Mouse (Mus musculus) cerebellum, adult 9-11 months (tissue): Measurements from ENCODE around the gene Eomes.
A peak's percentile ranks its signal among the peaks of the same experiment; 100 is the strongest.

Experiments used
- DNase-seq: peaks from one replicate; pipeline ENCODE4 v3.0.0; 2022

Gene Eomes

DNA sequence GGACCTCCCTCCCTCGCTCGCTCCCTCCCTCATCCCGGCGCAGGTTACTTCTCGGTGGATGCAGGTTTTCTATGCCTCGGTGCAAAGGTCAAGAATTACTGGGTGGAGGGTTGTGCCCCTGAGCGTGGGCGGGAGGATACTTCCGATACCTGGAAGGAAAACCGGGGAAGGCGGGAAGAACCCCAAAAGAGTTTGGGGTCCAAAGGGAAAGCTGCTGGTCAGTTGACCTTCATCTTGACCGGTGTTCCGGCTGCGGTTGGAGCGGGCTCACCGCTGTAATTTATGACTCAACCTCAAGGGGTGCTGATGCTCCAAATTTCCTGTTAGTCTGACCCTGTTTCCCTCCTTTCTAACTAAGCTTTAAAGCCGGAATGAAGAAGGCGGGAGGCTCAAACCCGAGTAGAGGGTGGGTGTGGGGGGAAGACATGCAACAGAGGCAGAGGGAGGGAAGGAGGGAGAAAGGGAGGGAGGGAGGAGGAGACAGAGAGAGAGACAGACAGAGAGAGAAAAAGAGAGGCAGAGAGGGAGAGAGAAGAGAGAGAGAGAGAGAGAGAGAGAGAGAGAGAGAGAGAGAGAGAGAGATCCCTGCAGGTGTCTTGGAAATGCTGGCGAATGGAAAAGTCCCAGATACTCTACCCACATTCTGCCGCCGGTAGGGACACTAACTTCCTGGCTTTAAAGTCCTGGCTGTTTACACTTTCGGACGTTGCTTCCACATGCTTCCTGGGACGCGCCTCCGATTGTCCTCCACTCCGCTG lies 10.3 kb downstream of the Eomes start:
- DNase-seq = peak; percentile 74

DNA sequence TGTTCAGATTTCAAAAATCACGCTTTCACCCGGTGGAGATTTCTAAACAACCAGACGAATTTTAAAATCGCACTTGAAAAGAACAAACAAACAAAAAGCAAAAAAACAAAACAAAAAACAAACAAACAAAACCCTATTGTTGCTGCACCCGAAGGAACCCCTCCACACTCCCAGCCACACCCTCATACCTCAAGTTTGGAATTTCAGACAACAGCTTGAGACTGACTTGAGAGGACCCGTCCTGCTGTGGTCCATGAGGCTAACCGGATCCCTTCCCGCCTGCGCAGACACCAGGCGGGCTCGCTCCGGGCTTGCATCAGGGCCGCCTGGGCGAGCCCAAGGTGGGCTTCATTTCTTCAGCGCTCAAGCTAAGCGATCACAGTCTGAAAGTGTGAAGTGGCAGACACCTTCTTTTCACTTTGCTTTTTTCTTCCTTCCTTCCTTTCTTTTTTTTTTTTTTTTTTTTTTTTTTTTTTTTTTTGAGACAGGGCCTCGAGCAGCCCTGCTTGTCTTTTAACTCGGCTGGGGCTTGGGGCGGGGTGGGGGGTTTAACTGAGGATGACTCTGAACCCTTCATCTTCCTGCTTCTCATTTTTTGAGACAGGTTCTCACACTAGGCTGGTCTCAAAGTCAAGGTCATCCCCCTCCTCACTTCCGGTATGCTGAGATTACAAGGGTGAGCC lies 11.0 kb downstream of the Eomes start:
- no peak for DNase-seq

DNA sequence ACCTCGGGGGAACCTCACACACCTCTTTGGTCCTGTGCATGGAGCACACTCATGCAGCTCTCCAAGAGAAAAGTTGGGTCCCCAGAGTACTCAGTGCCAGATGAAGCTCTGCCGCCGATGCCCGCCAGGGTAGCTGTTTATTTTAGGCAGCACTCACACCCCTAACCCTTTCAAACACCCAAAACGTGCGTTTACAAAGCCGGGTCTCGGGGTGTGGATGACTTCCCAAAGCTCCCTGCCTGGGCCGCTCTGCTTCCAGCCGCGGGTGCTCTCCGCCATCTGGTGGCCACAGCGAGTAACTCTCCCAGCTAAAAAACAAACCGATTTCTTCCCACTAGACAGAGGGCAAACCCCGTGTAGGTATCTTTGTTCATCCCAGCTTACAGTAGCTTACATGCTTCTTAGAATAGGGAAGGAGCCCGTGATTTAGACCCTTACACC lies 11.6 kb downstream of the Eomes start:
- peak; percentile 78 for DNase-seq

DNA sequence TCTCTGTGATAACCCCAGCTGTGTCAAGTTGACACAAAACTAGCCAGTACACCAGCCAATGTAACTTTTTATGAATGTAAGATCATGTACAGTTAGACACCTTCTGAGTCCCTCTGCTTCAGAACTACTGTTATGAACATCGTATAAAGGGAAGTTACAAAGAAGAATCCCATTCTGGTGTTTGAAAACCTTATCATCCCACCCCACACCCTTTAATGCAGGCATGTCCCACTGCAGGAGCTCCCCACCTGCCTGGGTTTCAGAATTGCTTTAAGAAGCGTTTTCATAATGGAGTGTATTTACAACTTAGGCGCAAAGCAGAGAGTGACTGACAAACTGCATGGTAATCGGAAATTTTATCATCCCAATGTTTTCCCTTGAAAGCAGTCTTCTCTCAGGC lies 13.2 kb downstream of the Eomes start:
- DNase-seq = no peak

DNA sequence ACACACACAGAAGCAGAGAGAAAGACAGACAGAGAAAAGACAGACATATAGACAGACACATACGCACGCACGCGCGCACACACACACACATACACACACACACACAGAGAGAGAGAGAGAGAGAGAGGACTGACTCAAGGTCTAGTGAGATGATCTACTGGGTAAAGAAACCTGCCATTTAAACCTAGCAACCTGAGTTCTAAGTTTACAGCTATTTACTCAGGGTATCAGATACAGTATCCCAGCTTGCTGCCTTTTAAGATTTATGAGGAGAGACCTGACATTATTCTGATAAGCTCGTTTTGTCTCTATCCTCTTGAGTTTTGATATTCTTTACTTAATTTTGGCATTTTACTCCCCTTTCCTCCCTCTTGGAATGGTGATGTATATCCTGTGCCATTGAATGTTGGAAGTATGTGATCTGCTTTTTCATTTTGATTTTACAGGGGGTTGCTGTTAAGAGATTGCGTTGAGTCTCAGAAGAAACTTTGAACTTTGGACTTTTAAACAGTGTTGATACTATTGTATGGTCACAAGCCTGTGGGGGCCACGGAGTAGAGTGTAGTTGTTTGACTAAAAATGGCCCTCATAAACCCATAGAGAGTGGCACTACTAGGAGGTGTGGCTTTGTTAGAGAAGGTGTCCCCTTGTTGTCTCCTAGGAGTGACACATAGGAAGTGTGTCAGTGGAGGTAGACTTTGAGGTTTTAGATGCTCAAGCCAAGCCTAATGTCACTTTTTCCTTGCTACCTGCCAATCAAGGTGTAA lies 15.1 kb downstream of the Eomes start:
- no peak for DNase-seq

DNA sequence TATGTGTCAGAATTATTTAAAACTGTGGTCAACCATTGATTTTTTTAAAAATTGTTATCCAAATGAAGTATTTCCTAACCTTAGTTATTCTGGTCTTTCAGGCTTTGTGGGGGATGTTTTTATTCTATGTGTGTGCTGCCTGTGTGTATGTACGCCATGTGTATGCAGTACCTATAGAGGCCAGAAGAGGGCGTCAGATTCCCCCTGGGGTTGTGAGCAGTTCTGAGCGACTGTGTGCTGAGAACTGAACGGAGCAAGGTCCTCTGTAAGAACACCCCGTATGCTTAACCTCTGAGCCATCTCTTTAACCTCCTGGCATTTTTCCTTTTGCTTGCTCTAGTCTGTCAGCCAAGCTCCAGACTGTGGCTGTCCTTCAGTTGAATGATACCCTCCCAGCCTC lies 16.1 kb downstream of the Eomes start:
- DNase-seq = no peak

DNA sequence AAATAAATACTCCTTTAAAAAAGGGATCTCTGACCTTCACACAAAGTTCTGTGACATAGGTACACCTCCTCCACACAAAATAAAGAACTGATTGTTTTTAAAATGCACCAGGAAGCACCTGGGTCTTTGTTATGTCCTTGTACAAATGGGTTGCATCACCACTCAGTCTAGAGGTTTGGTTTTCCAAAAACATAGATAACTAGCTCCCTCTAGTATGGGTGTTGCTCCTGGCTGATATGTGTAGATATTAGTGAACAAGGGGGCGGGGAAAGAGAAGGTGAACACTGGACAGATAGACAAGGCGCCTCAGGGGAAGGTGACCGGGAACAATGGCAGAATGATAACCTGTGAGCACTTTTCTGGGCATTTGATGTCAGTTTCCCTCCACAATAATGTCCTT lies 17.9 kb downstream of the Eomes start:
- no peak for DNase-seq

- DNase-seq = no peak
Observed at GRCm38 (mm10) chr9:118496952-118497351, 18.9 kb downstream of the Eomes start.

DNA sequence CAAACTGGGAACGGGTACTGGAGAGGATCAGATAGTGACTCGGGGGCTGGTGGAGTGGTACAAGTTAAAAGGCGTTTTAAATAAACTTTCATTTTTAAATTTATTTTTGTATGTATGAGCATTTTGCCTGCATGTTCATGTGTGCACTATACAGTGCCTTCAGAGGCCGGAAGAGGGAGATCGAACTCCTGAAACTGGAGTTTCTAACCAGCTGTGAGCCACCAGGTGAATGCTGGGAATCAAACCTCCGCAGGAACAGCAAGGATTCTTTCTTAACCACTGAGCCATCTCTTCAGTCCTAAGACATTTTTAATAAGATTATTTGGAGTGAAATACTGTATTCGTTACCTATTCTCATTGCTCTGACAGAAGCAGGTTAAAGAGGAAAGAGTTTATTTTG lies 20.0 kb downstream of the Eomes start:
- no peak for DNase-seq

- DNase-seq = no peak
Observed at GRCm38 (mm10) chr9:118500963-118501362, 23.0 kb downstream of the Eomes start.

- DNase-seq = no peak
Observed at GRCm38 (mm10) chr9:118504656-118505055, 26.6 kb downstream of the Eomes start.

GRCm38 (mm10) chr9:118506020-118506403 lies 28.0 kb downstream of the Eomes start, which contains the start of gene Golga4:
Gene Golga4 (plus strand): TSS chr9:118506267.
- DNase-seq = peak; percentile 91

DNA sequence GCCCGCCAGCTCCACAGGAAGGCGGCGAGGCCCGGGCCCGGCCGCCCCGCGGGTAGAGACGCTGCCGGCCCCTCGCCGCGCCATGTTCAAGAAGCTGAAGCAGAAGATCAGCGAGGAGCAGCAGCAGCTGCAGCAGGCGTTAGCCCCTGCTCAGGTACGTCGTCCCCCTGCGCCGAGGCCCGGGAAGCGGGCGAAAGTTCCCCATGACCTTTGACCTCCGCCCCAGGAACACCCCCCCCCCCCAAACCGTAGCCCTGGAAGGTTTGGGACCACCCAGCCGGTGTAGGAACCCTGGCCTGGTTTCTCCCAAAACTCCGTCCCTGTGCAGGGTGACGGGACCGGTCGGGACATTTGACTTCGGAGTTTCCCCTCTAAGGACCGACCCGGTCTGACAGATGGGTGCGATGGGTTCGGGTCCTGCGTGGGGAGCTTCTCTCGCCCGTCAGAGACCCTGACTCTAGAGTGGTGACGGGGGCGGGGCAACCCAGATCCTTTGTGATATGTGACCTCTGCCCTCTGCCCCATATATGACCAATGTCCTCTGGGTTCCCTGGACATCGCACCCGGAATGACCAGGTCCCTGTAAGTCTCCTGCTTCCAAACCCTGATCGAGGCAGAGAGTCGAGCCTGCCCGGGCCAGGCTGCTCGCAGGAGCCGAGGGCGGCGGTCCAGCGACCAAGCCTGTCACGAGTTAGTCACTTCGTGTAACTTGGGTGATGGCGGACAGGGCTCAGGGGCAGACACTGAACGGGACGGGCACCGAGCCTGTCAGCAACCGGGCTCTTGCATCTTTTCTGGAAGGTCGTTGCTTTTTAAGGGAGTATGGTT lies 28.6 kb downstream of the Eomes start:
- DNase-seq = peak; percentile 63

DNA sequence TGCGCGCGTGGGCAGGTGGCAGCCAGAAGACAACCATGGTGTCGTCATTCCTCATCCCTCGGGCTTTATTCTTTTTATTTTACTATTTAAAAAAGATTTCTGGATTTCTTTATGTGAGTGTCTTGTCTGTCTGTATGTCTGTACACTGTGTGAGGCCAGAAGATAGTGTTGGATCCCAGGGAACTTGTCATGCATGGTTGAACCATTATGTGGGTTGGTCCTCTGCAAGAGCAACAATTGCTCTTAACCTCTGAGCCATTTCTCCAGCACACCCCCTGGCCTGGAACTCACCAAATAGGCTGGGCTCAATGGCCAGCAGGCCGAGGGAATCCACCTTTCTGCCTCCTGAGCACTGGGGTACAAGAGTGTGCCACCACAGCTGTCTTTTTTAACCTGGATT lies 29.5 kb downstream of the Eomes start:
- DNase-seq = no peak

DNA sequence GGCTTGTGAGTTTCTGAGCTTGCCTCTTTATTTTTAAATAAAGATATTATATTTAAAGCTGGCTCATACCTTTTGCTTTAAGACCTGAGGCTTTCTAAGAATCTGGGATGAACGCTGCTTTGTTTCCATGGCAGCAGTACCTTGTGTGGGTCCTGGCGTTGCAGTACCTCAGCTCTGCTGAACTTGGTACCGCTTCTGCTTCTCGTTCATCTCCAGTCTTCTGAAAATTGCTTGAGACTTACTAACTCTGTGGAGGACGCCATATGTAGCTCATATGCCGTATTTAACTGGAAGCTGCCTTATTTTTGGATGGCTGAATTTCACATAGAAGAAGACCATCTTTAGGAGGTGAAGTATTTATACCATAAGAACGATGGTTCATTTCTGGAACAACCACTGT lies 30.6 kb downstream of the Eomes start:
- no peak for DNase-seq

GRCm38 (mm10) chr9:118510941-118511690 lies 33.1 kb downstream of the Eomes start:
- no peak for DNase-seq

- DNase-seq = no peak
Observed at GRCm38 (mm10) chr9:118512681-118513233, 34.7 kb downstream of the Eomes start.

- no peak for DNase-seq
Observed at GRCm38 (mm10) chr9:118515476-118515875, 37.5 kb downstream of the Eomes start.

DNA sequence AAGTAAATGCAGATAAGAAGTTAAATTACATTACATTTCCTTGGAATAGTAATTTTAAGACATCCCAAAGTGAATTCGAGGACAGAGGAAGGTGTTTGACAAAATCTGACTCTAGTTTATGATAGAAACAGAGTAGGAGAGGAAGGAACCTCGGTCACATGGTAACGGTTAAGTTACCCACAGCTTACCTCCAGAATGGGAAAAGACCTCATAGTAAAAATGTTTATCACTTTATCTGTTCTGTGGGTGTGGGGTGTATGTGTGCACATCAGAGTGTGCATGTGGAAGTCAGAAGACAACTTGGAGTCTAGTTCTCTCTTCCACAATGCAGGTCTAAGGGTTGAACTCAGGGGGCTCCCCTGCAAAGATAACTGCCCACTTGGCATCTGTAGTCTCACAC lies 38.1 kb downstream of the Eomes start:
- no peak for DNase-seq

DNA sequence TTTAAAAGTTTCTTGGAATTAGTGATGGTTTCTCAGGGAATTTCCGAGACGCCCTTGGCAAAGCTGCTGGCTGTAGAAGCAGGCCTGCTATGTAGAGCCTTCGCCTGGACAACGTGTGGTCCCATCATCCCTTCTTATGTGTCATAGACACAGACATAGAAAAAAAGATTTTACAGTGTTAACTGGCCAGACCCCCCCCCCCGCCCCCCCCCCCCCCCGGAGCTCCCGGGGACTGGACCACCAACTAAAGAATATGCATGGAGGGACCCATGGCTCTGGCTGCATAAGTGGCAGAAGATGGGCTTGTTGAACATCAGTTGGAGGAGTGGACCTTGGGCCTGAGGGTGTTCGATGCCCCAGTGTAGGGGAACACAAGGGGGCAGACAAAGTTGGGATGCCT lies 39.6 kb downstream of the Eomes start:
- no peak for DNase-seq

DNA sequence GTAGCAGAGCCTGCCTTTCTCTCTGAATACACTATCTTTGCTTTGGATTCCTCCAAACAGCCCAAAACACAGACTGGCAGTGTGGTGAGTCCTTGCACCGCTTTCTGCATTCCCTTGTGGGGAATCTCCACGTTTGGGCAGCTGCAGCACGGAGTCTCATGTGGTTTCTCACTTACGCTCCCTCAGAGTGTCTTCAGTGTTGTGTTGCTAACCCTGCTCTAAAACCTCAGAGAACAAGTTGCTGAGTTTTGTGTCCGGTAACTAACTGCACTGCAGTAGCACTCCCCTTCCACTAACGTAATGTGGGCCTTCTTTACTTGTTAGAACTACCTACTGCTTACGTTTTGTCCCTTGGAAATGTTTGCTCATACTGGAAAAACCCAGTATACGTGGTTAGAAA lies 41.1 kb downstream of the Eomes start:
- DNase-seq = no peak

GRCm38 (mm10) chr9:118520011-118520410 lies 42.0 kb downstream of the Eomes start:
- DNase-seq = peak; percentile 25
